Mouse (Mus musculus): ENCODE measurements around the gene Tcte1. TPM values are rescaled to one million over a fixed set of nuclear protein-coding genes. Genes with fewer than 3 reads are reported as not detected.

Gene Tcte1
- total RNA-seq, 1 experiment from 2014 or later = not detected

- peak; percentile 94 for ATAC-seq (ENCODE audit: extremely low read depth, insufficient number of reproducible peaks, low FRiP score, poor library complexity, severe bottlenecking)
Measured at GRCm38 (mm10) chr17:45506700-45507189, 16.5 kb upstream of the Tcte1 start, which contains the start of gene Aars2. Gene Aars2, plus strand, starts transcription at chr17:45506841.

- ATAC-seq (ENCODE audit: extremely low read depth, insufficient number of reproducible peaks, low FRiP score, poor library complexity, severe bottlenecking) = no peak
Measured at GRCm38 (mm10) chr17:45510871-45511270, 12.4 kb upstream of the Tcte1 start.

DNA sequence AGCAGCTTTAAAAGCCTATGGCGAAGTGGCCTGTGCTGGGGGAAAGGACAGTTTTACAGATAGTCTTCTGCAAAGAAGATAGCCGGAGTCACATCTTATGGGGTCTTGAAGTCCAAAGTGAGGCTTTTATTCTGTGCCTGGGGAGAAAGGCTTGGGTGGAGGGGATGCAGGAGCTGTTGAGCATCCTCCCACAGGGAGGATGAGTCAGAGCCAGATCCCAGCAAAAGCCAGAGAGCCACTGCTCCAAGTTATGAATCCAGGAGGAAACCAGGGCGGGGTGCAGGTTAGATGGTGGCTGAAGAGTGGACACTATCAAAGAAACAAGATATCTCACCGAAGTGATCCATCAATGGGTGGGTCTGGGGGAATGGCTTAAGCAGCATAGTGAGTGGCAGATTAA lies 11.5 kb upstream of the Tcte1 start:
- ATAC-seq (ENCODE audit: extremely low read depth, insufficient number of reproducible peaks, low FRiP score, poor library complexity, severe bottlenecking) = no peak

DNA sequence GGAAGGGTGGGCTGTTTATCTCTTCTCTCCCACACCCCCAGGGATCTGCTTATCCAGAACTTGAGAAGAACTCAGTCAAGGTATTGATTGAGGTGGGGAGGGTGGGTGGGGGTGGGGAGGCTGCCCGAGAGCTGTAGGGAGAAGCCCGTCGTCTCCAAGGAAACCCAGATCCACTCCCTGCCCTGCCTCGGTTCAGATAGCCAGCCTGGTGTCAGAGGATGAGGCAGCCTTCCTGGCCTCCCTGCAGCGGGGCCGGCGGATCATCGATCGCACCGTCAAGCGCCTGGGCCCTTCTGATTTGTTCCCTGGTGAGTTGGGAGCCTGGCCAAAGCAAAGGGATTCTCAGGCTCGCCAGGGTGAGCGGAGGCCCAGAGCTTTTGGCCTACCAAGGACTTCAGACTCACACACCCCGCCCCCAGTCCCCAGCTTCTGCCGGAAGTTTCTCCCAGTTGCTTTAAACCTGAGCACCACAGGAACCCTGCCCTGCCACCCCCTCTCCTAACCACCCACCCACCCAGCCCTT lies 8.0 kb upstream of the Tcte1 start:
- ATAC-seq (ENCODE audit: extremely low read depth, insufficient number of reproducible peaks, low FRiP score, poor library complexity, severe bottlenecking) = no peak

- ATAC-seq (ENCODE audit: extremely low read depth, insufficient number of reproducible peaks, low FRiP score, poor library complexity, severe bottlenecking) = no peak
Measured at GRCm38 (mm10) chr17:45515806-45516205, 7.4 kb upstream of the Tcte1 start.

DNA sequence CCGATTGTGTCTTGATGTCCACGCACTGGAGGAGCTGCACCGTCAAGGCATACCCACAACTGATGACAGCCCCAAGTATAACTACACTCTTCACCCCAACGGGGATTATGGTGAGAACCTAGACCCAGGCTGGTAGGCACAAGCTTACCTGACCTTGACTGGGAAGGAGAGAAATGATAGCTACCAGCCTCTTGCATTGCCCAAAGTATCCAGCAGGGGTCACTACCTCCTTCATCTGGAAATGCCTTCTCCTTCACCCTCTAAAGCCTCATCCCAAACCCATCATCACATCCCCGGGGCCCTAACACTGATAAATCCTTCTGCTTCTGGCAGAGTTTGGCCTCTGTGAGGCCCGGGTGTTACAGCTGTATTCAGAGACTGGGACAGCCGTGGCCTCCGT lies 6.7 kb upstream of the Tcte1 start:
- peak; percentile 59 for ATAC-seq (ENCODE audit: extremely low read depth, insufficient number of reproducible peaks, low FRiP score, poor library complexity, severe bottlenecking)

GRCm38 (mm10) chr17:45517135-45517534 lies 6.1 kb upstream of the Tcte1 start:
- no peak for ATAC-seq (ENCODE audit: extremely low read depth, insufficient number of reproducible peaks, low FRiP score, poor library complexity, severe bottlenecking)

- ATAC-seq (ENCODE audit: extremely low read depth, insufficient number of reproducible peaks, low FRiP score, poor library complexity, severe bottlenecking) = no peak
Measured at GRCm38 (mm10) chr17:45517549-45518215, 5.6 kb upstream of the Tcte1 start.

DNA sequence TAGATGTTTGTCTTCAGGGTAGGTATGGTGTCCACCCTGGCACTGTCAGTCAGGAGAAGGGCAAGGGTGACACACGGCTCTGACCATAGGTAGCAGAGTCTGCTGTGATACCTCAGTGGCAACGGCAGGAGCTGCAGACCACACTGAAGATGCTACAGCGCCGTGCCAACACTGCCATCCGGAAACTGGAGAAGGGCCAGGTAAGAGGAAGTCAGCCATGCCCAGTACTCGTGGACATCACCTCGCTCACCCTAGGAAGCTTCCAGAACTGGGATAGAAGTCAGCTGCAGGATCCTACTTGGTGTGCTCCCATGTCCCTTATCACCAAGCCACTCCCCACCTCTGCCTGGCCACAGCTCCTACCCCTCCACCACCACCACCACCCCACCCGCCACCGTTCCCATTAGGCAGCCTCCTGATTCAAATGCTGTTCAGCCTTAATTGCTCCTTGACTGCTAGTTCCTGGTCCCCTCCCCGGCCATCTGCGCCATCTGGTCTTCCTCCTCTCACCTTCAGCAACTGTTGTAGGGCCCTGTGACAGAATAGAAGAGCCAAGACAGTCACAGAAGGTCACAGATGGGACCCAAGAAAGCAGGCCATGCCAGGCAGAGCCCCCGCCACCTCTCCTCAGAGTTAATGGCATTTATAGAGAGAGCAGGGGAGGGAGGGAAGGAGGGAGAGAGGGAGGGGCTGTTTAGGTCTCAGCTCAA lies 4.3 kb upstream of the Tcte1 start:
- no peak for ATAC-seq (ENCODE audit: extremely low read depth, insufficient number of reproducible peaks, low FRiP score, poor library complexity, severe bottlenecking)

GRCm38 (mm10) chr17:45520136-45520535 lies 3.1 kb upstream of the Tcte1 start:
- no peak for ATAC-seq (ENCODE audit: extremely low read depth, insufficient number of reproducible peaks, low FRiP score, poor library complexity, severe bottlenecking)

GRCm38 (mm10) chr17:45524961-45525360 lies 1.7 kb downstream of the Tcte1 start:
- ATAC-seq (ENCODE audit: extremely low read depth, insufficient number of reproducible peaks, low FRiP score, poor library complexity, severe bottlenecking) = no peak

GRCm38 (mm10) chr17:45526571-45526970 lies 3.3 kb downstream of the Tcte1 start:
- ATAC-seq (ENCODE audit: extremely low read depth, insufficient number of reproducible peaks, low FRiP score, poor library complexity, severe bottlenecking) = no peak

- no peak for ATAC-seq (ENCODE audit: extremely low read depth, insufficient number of reproducible peaks, low FRiP score, poor library complexity, severe bottlenecking)
Measured at GRCm38 (mm10) chr17:45530346-45530782, 7.1 kb downstream of the Tcte1 start.

- ATAC-seq (ENCODE audit: extremely low read depth, insufficient number of reproducible peaks, low FRiP score, poor library complexity, severe bottlenecking) = no peak
Measured at GRCm38 (mm10) chr17:45532896-45533295, 9.7 kb downstream of the Tcte1 start.

DNA sequence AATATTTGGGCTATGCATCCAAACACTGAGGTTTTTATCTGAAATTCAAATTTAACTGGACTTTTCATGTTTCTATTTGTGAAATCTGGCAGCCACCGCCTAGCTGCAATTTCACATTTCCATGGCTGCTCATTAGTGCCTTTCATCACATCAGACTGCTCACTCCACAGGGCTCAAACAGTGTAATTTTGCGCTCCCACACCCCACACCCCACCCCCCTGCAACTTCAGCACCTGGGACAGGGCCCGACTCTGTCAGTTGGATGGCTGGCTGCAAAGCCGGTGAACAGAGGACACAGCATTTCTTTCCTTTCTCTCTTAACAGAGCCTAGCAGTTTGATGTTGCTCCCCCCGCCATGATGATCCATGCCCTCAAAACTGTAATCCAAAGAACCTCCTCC lies 13.0 kb downstream of the Tcte1 start:
- ATAC-seq (ENCODE audit: extremely low read depth, insufficient number of reproducible peaks, low FRiP score, poor library complexity, severe bottlenecking) = no peak

GRCm38 (mm10) chr17:45538394-45538793 lies 15.2 kb downstream of the Tcte1 start:
- no peak for ATAC-seq (ENCODE audit: extremely low read depth, insufficient number of reproducible peaks, low FRiP score, poor library complexity, severe bottlenecking)

- ATAC-seq (ENCODE audit: extremely low read depth, insufficient number of reproducible peaks, low FRiP score, poor library complexity, severe bottlenecking) = no peak
Measured at GRCm38 (mm10) chr17:45539664-45540063, 16.4 kb downstream of the Tcte1 start.

DNA sequence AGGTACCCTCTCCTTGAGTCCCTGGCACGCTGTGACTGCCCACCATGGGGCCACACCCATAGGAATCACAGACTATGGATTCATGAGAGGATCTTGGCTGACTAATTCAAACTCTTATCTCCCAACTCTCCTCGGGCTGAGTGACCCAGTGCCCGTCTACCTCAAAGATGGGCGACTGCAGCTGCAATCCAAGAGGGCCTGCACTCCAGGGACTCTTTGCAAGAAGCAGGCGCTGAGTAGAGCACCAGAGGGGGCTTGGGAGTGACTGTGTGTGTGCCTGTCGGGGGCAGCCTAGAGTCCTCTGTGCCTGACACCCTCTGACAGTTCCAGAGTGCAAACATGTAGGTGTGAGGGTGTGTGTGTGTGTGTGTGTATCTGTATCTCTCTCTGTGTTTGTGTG lies 18.9 kb downstream of the Tcte1 start:
- no peak for ATAC-seq (ENCODE audit: extremely low read depth, insufficient number of reproducible peaks, low FRiP score, poor library complexity, severe bottlenecking)

DNA sequence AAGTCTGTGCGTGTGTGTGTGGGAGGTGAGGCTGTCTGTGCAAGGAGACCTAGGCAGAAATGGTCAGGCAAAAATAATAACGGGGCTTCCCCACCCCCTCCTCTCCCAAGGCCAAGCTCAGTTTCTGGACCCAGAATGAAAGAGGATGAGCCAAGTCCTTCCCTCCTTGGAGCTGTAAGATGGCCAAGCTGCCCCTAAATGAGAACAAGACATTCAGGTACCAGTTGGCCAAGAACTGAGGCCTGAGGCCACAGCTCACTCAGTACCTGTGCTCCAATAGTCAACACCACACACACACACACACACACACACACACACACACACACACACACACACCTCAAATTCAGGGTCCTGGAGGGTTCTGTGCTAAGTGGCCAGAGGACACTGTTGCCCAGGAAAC lies 19.5 kb downstream of the Tcte1 start:
- ATAC-seq (ENCODE audit: extremely low read depth, insufficient number of reproducible peaks, low FRiP score, poor library complexity, severe bottlenecking) = no peak

- ATAC-seq (ENCODE audit: extremely low read depth, insufficient number of reproducible peaks, low FRiP score, poor library complexity, severe bottlenecking) = no peak
Measured at GRCm38 (mm10) chr17:45543115-45543514, 19.9 kb downstream of the Tcte1 start.

Data from neutrophil, adult 5-6 weeks (primary cell).